Mouse (Mus musculus): ENCODE results near the gene Ltb4r1.

GRCm38 (mm10) chr14:55726261-55726660 is 39.5 kb upstream of the Ltb4r1 start:
- TF ChIP-seq CTCF (conservative IDR thresholded peaks at IDR 0.05; ENCODE audit: low read length) (no peak), NANOG (IDR thresholded peaks at IDR 0.05; ENCODE audit: borderline replicate concordance, low read length) (no peak), POU5F1 (IDR thresholded peaks at IDR 0.05; ENCODE audit: borderline replicate concordance, low read length) (no peak)
